15 mouse cellular contexts compared by ENCODE assay signal in the genomic region with DNA sequence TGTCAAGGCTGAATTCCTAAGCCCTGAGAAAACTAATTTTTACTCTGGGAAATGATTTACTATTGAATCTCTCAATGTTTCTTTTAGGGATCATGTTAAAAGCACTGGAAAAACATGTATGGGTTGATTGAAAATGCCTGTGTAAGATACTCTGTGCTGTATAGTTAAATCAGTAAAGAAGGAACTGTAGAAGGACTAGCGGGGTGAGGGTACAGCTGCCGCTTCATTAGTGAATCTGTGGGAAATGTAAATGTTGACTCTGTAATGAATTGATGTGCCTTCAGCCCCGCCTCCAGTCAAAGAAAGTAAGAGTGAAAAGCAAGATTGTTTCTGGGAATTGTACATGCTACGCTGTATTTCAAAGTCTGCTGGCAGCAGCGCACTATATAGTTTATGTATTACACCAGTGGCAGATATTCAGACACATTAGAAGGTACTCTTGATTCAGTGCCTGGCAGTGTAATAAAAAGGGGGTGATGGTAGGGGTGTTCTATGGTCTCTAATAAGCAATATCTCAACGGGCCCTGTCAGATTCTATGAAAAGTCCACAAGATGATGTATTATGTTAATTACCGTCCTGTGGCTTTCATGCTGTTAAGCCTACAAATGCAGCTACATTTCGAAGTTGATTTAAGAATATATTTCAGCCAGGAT.
DNase-seq lines count a peak whose midpoint lies in the region; ATAC-seq lines count a peak whose summit lies in the region.
"Had no signal": no experiment of that assay in that cellular context is flagged by ENCODE, and none has a peak within 500 bp of the region (broad histone marks: within the 10 kb centered on the region; RNA-seq: fewer than 3 reads in every experiment).

No protein-coding gene starts in this region.

- no peak for DNase-seq in kidney, adult 18-20 months
- no peak for DNase-seq in layer of hippocampus, adult 9-11 months
- no peak for DNase-seq in layer of hippocampus, postnatal 25 days (ENCODE audit: extremely low spot score in 1 of 2, low spot score in 1 of 2)
- DNase-seq: cerebellum, postnatal 14 days; gastrocnemius, adult 2 months; kidney, adult 2 months; liver; lung, postnatal 4 days; thymus, postnatal 25 days had no signal

- H3K4me3 ChIP-seq in kidney, embryonic 15.5 days (replicated peaks), result no peak overlapping the region
- no peak overlapping the region for H3K4me3 ChIP-seq in forebrain, embryonic 12.5 days (replicated peaks)
- H3K4me3 ChIP-seq in hindbrain, embryonic 12.5 days, result no peak overlapping the region
- H3K4me3 ChIP-seq in neural tube, embryonic 13.5 days, result no peak overlapping the region
- H3K4me3 ChIP-seq: gastrocnemius, adult 2 months; heart, embryonic 15.5 days had no signal

- no peaks in the 10 kb centered on the region for H3K9me3 ChIP-seq in kidney, embryonic 15.5 days (replicated peaks)
- no peaks in the 10 kb centered on the region for H3K9me3 ChIP-seq in forebrain, embryonic 12.5 days
- no peaks in the 10 kb centered on the region for H3K9me3 ChIP-seq in hindbrain, embryonic 12.5 days (replicated peaks)
- H3K9me3 ChIP-seq in neural tube, embryonic 13.5 days, result no peaks in the 10 kb centered on the region
- H3K9me3 ChIP-seq: heart, embryonic 15.5 days had no signal

- ATAC-seq in kidney, embryonic 15.5 days (replicated peaks; ENCODE audit: low FRiP score), result peak; percentile 67
- 0 out of 2 replicates have a peak, but pooled peaks have one; percentile 46 for ATAC-seq in forebrain, embryonic 12.5 days (ENCODE audit: low FRiP score)
- ATAC-seq in hindbrain, embryonic 12.5 days (ENCODE audit: low FRiP score), result peak; percentile 62
- ATAC-seq in neural tube, embryonic 13.5 days (ENCODE audit: low read depth), result peak; percentile 79
- ATAC-seq: CD4-positive, CD25-positive, alpha-beta regulatory T cell, adult 4 months had no signal

- H3K27me3 ChIP-seq in kidney, embryonic 15.5 days, result no peaks in the 10 kb centered on the region
- no peaks in the 10 kb centered on the region for H3K27me3 ChIP-seq in forebrain, embryonic 12.5 days
- H3K27me3 ChIP-seq in hindbrain, embryonic 12.5 days, result no peaks in the 10 kb centered on the region
- H3K27me3 ChIP-seq in neural tube, embryonic 13.5 days, result no peaks in the 10 kb centered on the region
- H3K27me3 ChIP-seq: heart, embryonic 15.5 days had no signal

- peaks cover 47% of the 10 kb centered on the region for H3K4me1 ChIP-seq in kidney, embryonic 15.5 days
- peaks cover 34% of the 10 kb centered on the region for H3K4me1 ChIP-seq in forebrain, embryonic 12.5 days
- H3K4me1 ChIP-seq in hindbrain, embryonic 12.5 days, result peaks cover 31% of the 10 kb centered on the region
- peaks cover 54% of the 10 kb centered on the region for H3K4me1 ChIP-seq in neural tube, embryonic 13.5 days (replicated peaks)

- WGBS in kidney, embryonic 15.5 days, result 36% methylated on average over 8 of the region's 8 CpGs
- 50% methylated on average over 8 of the region's 8 CpGs for WGBS in forebrain, embryonic 12.5 days
- WGBS in hindbrain, embryonic 12.5 days, result 36% methylated on average over 8 of the region's 8 CpGs
- 24% methylated on average over 8 of the region's 8 CpGs for WGBS in neural tube, embryonic 13.5 days

- no peak overlapping the region for H3K9ac ChIP-seq in kidney, embryonic 15.5 days
- H3K9ac ChIP-seq in forebrain, embryonic 12.5 days, result no peak overlapping the region
- H3K9ac ChIP-seq in hindbrain, embryonic 12.5 days, result no peak overlapping the region
- no peak overlapping the region for H3K9ac ChIP-seq in neural tube, embryonic 13.5 days
- H3K9ac ChIP-seq: heart, embryonic 15.5 days had no signal

- H3K4me2 ChIP-seq in kidney, embryonic 15.5 days, result no peak overlapping the region
- H3K4me2 ChIP-seq in forebrain, embryonic 12.5 days, result no peak overlapping the region
- H3K4me2 ChIP-seq in hindbrain, embryonic 12.5 days (replicated peaks), result no peak overlapping the region
- no peak overlapping the region for H3K4me2 ChIP-seq in neural tube, embryonic 13.5 days
- H3K4me2 ChIP-seq: heart, embryonic 15.5 days had no signal

- peak overlapping the region; percentile 73 for H3K27ac ChIP-seq in kidney, embryonic 15.5 days
- peak overlapping the region; percentile 65; the same call in 1 of the 2 replicates for H3K27ac ChIP-seq in forebrain, embryonic 12.5 days
- H3K27ac ChIP-seq in hindbrain, embryonic 12.5 days, result peak overlapping the region; percentile 52; the same call in 1 of the 2 replicates
- peak overlapping the region; percentile 20 for H3K27ac ChIP-seq in neural tube, embryonic 13.5 days (replicated peaks)
- H3K27ac ChIP-seq: gastrocnemius, adult 2 months; heart, embryonic 15.5 days had no signal

- H3K36me3 ChIP-seq in kidney, embryonic 15.5 days, result no peaks in the 10 kb centered on the region
- no peaks in the 10 kb centered on the region for H3K36me3 ChIP-seq in forebrain, embryonic 12.5 days (replicated peaks)
- H3K36me3 ChIP-seq in hindbrain, embryonic 12.5 days, result no peaks in the 10 kb centered on the region
- no peaks in the 10 kb centered on the region for H3K36me3 ChIP-seq in neural tube, embryonic 13.5 days
- H3K36me3 ChIP-seq: heart, embryonic 15.5 days had no signal

Comparison
In these comparisons a context has a peak if more than half of its experiments do, and no peak if none do; other contexts are left out.
1. H3K27ac ChIP-seq: peak in every context shown above with its lines; median percentile 73 in kidney, embryonic 15.5 days; 65 in forebrain, embryonic 12.5 days; 52 in hindbrain, embryonic 12.5 days; 20 in neural tube, embryonic 13.5 days.